Mouse (Mus musculus): Measurements from ENCODE around the gene Cyp2j5. TPM values are rescaled to one million over a fixed set of nuclear protein-coding genes. Genes with fewer than 3 reads are reported as not detected.
A peak's percentile ranks its signal among the peaks of the same experiment; 100 is the strongest.
"Not testable (repeated sequence)": the region's sequence is repeated elsewhere in the genome, so short reads cannot be mapped to it uniquely, and the experiment has no call there.

Cyp2j5 gene
- total and polyA plus RNA-seq, 2 experiments from 2014 or later, result not detected

DNA sequence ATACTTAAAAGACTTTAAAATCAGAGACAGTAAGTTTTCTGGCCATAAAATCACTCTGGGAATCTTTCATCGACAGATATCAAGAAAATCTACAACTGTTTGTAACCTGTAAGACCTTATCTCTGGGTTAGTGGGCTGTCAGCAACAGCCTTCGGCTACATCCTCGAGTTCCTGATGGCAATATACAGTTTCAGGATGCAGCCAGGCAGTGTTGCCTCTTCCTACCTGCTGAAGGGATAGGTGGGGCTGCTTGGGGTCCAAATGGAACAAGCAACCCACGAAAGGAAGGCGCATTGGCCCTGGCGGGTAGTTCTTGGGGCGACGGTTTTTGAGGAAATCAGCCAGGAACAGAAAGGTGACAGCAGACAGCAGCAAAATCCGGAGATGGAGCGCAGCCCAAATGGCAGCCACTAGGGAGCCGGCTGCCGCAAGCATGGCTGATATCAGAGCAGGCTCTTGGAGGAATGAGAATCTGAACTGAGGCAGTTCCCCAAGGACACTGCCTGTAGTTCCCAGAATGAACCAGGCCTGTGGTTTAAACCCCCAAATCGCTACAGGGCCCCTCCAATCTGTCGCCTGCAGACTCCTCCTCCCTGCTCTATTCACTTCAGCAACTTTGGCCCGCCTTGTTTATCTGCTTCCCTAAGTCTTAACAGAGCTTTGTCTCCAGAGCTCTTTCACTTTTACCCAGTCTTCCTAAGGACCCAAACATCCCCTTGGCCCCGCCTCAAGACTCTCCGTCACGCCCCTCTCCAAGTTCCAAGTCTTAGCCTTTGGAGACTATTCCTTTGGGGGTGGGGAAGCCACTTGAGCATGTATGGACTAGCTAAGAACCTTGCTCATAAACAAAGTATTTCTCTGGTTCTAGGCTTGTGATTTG is 72.8 kb downstream of the Cyp2j5 start, which contains the start of gene Cyp2j9:
Gene Cyp2j9 (minus strand): TSS at position 668 of the 880 bp plus-strand sequence.
- no peaks in the 10 kb centered on the region for H3K9me3 ChIP-seq (ENCODE audit: low read length)
- ATAC-seq (peak; percentile 93), DNase-seq (peak; percentile 77)
- TF ChIP-seq CTCF (IDR thresholded peaks at IDR 0.05; ENCODE audit: low read depth), result no peak
- H3K4me1 ChIP-seq (ENCODE audit: insufficient read depth), result 0 out of 2 replicates have a peak, but pooled peaks cover 3% of the 10 kb centered on the region
- 4% methylated on average over 18 of the region's 18 CpGs for WGBS
- peak within 1 kb of the TSS; percentile 37 for H3K4me3 ChIP-seq (ENCODE audit: low read depth, low read length)
- no peaks in the 10 kb centered on the region for H3K36me3 ChIP-seq (ENCODE audit: insufficient read depth)
- peak within 1 kb of the TSS; percentile 58 for H3K4me2 ChIP-seq (ENCODE audit: low read depth)
- H3K9ac ChIP-seq, result peak within 1 kb of the TSS; percentile 53
- H3K27ac ChIP-seq (ENCODE audit: low read depth, low read length), result peak within 1 kb of the TSS; percentile 64
- H3K27me3 ChIP-seq (ENCODE audit: insufficient read depth, low read length), result no peaks in the 10 kb centered on the region

DNA sequence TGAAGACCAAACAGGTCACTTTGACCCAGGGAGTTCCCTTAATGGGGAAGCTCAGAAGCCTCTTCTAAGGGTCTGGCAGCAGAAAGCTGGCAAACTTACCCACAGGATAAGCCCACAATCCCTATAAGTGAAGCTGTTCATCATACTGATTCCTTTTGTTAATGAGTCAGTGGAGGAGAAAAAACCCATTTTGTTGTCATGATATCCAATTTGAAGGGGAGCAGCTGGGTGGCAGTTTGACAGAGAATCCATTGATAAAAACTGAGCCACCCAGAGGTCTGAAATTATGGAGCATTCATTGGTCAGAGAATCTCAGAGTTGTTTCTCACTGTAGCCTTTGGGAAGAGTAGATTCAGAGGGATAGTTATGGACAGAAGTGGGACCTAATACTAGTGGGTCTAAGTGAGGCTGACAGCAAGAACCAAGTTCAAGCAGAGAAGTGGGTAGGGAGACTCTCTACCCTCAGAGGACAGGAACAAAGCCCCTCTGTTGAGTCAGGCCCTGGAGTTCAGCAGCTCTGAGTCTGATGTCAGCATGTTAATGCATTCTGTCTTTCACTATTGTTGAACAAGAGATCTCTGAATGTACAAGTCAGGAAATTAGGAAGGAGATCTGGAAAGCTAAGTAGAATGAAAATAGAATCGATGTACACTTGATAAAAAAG is 82.4 kb downstream of the Cyp2j5 start:
- Histone ChIP-seq H3K9me3 (ENCODE audit: low read length) (no peaks in the 10 kb centered on the region), H3K36me3 (ENCODE audit: insufficient read depth) (no peaks in the 10 kb centered on the region), H3K27me3 (ENCODE audit: insufficient read depth, low read length) (no peaks in the 10 kb centered on the region), H3K27ac (ENCODE audit: low read depth, low read length) (no peak overlapping the region), H3K4me1 (ENCODE audit: insufficient read depth) (no peaks in the 10 kb centered on the region), H3K9ac (no peak overlapping the region), H3K4me2 (ENCODE audit: low read depth) (no peak overlapping the region), H3K4me3 (ENCODE audit: low read depth, low read length) (no peak overlapping the region)
- WGBS, result 40% methylated on average over 1 of the region's 1 CpGs
- ATAC-seq, result peak; percentile 64
- DNase-seq, result peak; percentile 2
- no peak for TF ChIP-seq CTCF (IDR thresholded peaks at IDR 0.05; ENCODE audit: low read depth)

DNA sequence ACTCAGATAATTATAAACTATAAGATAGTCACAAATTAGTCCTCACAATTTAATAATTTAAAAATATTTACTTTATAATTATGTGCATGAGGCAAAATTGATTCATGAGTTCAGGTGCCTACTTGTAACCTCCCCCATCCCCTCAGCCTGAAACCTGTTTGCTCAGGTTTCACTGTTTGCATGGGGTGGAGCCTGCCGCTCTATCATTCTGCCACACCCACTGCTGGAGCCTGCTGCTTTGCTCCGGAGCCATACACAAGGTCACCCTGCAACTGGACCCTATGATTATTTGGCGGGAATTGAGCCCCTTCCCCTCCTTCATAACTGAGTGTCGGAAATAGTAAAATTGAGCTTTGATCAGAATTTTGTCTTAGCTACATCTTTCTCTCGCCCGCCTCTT is 83.6 kb downstream of the Cyp2j5 start:
- not testable (repeated sequence) for ATAC-seq; H3K27me3 ChIP-seq (ENCODE audit: insufficient read depth, low read length); H3K4me2 ChIP-seq (ENCODE audit: low read depth); H3K4me3 ChIP-seq (ENCODE audit: low read depth, low read length); H3K27ac ChIP-seq (ENCODE audit: low read depth, low read length); H3K36me3 ChIP-seq (ENCODE audit: insufficient read depth); H3K4me1 ChIP-seq (ENCODE audit: insufficient read depth); H3K9me3 ChIP-seq (ENCODE audit: low read length); DNase-seq; H3K9ac ChIP-seq
- WGBS, result 50% methylated on average over 6 of the region's 6 CpGs

Other genes with a start within 250 kb of the Cyp2j5 start
- gene Cyp2j8, start 156.8 kb downstream of the Cyp2j5 start, total RNA-seq (2014; rRNA removed), result 0.15 TPM in 1 of 2 replicates, not detected in the other
- not detected in 2 replicates for gene Cyp2j8, start 156.8 kb downstream of the Cyp2j5 start, polyA plus RNA-seq (2015; fragmentation: Nextera tagmentation; extraction: Ambion mirVana)
- 9.0 and 9.3 TPM in 2 replicates for gene Cyp2j6, start 110.5 kb downstream of the Cyp2j5 start, total RNA-seq (2014; rRNA removed)
- gene Cyp2j6, start 110.5 kb downstream of the Cyp2j5 start, polyA plus RNA-seq (2015; fragmentation: Nextera tagmentation; extraction: Ambion mirVana), result 7.2 and 7.5 TPM in 2 replicates
- 9.5 and 9.7 TPM in 2 replicates for gene Cyp2j9, start 72.6 kb downstream of the Cyp2j5 start, total RNA-seq (2014; rRNA removed)
- gene Cyp2j9, start 72.6 kb downstream of the Cyp2j5 start, polyA plus RNA-seq (2015; fragmentation: Nextera tagmentation; extraction: Ambion mirVana), result 6.8 and 8.3 TPM in 2 replicates
- gene Gm12695, start 121.0 kb upstream of the Cyp2j5 start, total RNA-seq (2014; rRNA removed), result not detected in 2 replicates
- 0.07 TPM in 1 of 2 replicates, not detected in the other for gene Gm12695, start 121.0 kb upstream of the Cyp2j5 start, polyA plus RNA-seq (2015; fragmentation: Nextera tagmentation; extraction: Ambion mirVana)

Measured in forebrain, postnatal 0 days (tissue).